Mouse (Mus musculus) cerebellum, postnatal 36 days (tissue): ENCODE results near the gene Kank3.

Experiments
- DNase-seq, 2 experiments: peaks; one replicate each; pipeline ENCODE4 v3.0.0; 2021 to 2022; ENCODE audit warnings: mixed read lengths in 2 of 2

The Kank3 gene

GRCm38 (mm10) chr17:33810334-33811141, at the start of gene Kank3:
TSS of gene Kank3 (plus strand) at chr17:33810519.
- DNase-seq = peak; percentile 84 to 89

DNA sequence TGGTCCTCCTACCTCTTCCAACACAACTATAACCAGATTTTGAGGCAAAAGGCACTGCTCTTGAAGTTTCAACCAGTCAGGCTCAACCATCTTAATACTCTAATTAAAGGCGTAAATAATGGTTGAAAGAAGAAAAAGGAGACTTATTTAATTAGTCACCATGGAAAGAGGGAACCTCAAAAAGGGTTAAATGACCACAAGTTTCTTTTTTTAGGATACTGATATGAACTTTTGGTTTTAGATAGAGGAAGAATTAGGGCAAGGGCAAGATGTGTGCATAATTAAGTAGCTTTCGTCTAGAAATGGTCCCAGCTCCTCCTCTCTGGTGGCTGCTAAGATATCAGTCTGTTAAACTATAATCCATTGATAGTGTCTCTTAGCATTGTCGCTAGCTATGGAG, 43.9 kb upstream of the Kank3 start:
- no peak for DNase-seq

DNA sequence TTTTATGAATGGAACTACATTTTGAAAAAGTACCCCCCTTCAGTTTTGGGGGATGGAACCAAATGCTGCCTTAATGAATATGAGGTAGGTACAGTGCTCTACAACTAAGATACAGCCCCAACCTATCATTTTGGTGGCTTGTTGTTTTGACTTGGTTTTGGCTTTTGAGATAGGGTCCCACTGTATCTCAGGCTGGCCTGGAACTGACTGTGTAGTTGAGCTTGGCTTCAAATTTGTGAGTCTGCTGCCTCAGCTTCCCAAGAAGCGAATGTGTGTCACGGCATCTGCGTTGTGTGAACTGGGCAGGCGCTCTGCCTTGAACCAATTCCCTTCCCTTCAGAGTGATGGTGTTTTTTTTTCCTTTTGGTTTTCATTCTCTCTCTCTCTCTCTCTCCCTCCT, 38.7 kb upstream of the Kank3 start:
- no peak for DNase-seq

- DNase-seq = no peak
Observed at GRCm38 (mm10) chr17:33773426-33773825, 36.9 kb upstream of the Kank3 start.

- DNase-seq = no peak
Observed at GRCm38 (mm10) chr17:33773871-33774572, 36.3 kb upstream of the Kank3 start.

- DNase-seq = no peak
Observed at GRCm38 (mm10) chr17:33774573-33775155, 35.7 kb upstream of the Kank3 start.

DNA sequence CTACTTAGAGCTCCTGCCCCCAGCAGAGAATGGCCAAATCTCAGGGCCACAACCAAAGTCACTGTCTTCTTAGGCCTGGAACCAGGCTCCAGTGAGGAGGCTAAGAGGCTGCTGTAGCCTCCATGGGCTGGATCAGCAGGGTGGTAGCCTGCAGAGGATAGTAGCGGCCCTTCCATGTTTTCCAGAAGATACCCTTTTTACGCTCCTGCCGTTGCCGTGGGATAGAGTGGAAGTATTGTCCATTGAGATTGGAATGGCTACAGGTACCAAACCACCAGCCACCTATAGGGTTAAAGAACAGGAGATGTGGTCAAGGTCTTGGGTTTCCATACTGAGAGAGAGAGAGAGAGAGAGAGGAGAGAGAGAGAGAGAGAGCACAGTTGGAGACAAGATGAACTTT, 35.0 kb upstream of the Kank3 start:
- DNase-seq = no peak

DNA sequence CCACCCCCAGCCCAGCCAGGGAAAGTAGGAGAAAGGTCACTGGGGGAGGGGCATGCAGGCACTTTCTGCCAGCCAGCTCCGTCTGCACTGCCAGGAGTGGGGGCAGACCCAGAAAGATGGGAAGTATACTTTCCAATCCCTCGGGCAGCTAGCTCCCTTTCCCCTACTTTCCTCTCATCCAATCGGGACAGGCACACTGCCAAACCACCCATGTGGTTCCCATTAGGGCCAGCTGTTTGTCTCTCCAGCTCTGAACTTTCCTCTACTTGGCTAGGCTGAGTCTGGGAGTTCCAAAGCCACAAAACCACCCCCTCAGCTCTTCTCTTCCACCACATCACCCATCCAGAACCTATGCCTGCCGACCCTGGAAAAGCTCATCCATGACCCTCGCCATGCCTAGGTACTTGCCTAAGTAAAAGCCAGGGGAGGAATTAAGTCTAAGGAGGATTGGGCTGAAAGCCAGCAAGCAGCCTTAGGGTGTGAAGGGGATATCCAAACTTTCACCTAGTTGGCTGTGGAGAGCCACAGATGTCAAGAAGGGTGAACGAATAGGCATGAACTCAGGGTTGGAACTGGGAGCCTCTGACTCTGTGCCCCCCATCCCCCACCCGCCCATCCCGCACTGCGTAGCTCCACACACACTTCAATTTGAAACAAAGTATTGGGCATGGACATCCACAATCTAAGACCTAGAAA, 30.9 kb upstream of the Kank3 start:
- DNase-seq = peak; percentile 33 to 49

- DNase-seq = no peak
Observed at GRCm38 (mm10) chr17:33779967-33780295, 30.4 kb upstream of the Kank3 start.

GRCm38 (mm10) chr17:33780431-33780830, 29.9 kb upstream of the Kank3 start:
- DNase-seq = no peak

- peak in 1 of 2 experiments; percentile 37 for DNase-seq
Observed at GRCm38 (mm10) chr17:33781124-33781977, 29.0 kb upstream of the Kank3 start, which contains the start of gene Angptl4. TSS of gene Angptl4 (minus strand) at chr17:33781830.

DNA sequence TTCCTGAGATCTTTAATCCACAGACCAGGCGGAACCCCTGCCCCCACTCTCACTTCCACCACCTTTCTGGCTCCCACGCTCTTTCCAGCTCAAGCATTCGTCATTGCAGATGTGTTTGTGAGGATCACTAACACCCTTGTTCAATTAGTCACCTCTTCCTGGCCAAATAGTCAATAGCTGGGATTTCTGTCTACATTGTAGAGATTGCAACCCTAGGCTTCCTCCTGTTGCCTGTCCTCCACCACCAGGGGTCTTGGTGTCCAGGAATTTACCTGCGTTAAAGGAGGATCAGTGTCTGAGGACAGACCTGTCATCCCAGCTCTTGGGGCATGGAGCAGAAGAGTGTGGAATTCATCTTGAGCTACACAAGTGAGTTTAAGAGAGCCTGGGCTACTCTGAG, 28.3 kb upstream of the Kank3 start:
- no peak for DNase-seq

- peak in 1 of 2 experiments; percentile 6 for DNase-seq
Observed at GRCm38 (mm10) chr17:33783408-33783807, 26.9 kb upstream of the Kank3 start.

- DNase-seq = no peak
Observed at GRCm38 (mm10) chr17:33784939-33785338, 25.4 kb upstream of the Kank3 start.

DNA sequence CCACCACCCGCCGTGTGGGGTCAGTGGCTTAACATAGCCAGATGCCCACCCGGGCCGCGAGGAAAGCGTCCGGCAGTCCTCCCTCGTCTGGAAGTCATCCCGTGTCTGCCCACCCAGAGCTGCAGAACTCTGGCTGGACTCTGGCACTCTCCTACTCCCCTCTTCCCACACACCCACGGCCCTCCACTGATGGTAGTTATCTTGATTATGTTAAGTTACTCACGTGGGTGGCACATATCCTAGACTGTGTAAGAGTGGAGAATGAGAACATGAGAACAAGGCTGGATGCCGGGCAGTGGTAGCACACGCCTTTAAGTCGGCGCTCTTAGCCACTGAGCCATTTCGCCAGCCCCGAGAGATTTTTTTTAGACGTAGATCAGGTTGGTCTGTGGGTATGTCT, 23.9 kb upstream of the Kank3 start:
- DNase-seq = no peak

DNA sequence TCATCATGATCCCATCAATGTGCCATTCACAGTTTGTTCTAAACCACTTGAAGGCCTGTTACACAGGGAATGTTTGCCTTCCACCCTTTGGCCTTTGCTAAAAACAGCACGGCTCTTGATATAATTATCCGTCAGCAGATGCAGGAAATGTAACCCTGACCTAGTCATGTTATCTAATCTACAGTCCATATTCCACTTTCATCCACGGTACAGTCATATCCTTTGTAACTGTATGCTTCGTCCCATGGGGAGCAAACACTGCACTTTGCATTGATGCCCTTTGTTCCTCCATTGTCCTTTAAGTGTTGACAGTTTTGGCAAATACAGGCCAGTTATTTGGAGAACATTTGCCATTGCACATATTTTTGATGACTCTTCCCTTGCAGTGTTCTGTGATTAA, 21.6 kb upstream of the Kank3 start:
- no peak for DNase-seq

DNA sequence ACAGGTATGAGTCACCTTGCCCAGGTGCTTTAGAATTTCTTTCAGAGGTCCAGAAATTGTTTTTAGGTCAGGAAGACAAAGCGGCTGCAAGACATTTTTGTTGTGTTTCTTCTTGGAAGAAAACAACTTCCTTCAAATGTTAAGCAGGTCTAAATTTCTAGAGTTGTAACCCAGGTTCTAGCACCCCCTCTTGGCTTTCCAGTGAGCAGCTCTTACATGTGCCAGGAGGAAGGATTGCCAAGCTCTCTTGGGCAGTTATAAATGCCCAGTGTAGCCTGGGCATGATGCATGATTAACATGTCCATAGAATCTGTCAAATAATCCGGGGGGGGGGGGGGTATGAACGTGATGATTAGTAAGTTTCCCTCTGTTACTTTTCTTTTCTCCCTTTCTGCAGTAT, 12.0 kb upstream of the Kank3 start:
- no peak for DNase-seq

GRCm38 (mm10) chr17:33799277-33799676, 11.0 kb upstream of the Kank3 start:
- no peak for DNase-seq

DNA sequence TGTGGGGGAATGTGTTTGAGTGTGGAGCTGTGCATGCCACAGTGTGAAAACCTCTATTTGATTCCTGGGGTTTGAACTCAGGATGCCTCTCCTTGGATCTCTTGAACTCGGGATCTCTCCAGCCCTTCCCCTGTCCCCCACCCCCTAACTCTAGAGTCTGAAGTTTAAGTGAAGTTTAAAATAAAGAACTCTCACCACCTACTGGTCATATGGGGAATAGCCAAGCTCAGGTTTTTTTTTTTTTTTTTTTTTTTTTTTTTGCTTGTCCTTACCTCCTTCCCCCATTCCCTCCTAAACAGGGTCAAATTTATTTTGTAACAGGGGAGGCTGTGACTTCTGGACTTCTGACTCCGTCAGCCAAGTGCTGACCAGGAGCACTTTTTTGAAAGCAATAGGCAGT, 8.1 kb upstream of the Kank3 start:
- DNase-seq = no peak

GRCm38 (mm10) chr17:33804205-33804604, 6.1 kb upstream of the Kank3 start:
- DNase-seq = no peak

DNA sequence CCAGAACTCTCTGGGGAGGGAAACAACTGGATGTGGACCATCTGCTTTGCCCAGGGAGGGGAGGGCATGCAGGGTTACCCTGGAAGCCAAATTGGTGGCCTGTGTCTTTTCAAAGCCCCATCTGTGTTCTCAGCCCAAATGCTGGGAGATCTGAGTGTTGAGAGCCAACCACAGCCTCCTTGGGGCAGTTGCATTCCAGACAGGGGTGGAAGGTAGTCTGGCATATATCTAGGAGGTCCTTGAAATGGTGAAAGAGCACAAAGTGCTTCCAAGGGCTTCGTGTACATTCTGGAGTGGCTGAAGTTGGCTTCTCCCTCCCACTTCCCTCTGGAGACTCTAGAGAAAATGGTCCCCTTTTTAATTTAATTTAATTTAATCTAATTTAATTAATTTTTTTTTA, 5.6 kb upstream of the Kank3 start:
- DNase-seq = no peak

DNA sequence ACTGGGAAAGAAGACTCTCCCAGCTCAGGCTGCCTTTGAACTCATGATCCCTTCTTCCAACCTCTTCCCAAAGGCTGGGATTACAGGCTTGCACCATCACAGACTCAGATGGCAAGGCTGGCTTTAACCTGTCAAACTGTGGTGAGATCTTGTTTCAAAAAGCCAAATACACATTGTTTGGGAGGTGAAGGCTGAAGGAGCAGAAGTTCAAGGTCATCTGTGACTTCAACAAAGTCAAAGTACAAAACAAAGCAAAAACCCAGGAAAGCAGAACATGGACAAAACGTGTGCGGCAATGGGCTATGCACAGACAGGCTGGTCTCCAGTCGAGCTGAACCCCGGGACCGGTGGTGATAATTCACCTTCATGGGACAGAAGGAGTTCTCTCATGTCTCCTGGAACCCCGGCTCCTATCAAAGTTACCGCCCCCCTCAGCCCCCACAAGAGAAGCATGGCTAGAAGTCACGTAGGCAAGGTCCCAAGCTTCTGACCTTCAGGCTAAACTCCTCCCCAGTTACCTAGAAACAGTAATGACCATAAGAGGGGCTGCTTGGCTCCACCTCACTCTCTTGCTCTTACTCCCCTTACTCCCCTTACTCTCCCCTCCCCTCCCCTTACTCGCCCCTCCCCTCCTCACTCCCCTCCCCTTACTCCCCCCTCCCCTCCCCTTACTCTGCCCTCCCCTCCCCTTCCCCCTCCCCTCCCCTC, 3.0 kb upstream of the Kank3 start:
- DNase-seq = no peak
